Mouse (Mus musculus): ENCODE measurements around the gene Dnm3. TPM values are rescaled to one million over a fixed set of nuclear protein-coding genes. Genes with fewer than 3 reads are reported as not detected.

Dnm3 gene
- polyA plus RNA-seq, 1 experiment from 2014 or later: 8.3 TPM

- ATAC-seq (replicated peaks; ENCODE audit: low FRiP score, low read depth) (no peak), DNase-seq (ENCODE audit: low spot score) (no peak)
- Histone ChIP-seq H3K9me3 (replicated peaks; ENCODE audit: low read length) (no peaks in the 10 kb centered on the region), H3K4me2 (ENCODE audit: low read length) (no peak overlapping the region), H3K36me3 (ENCODE audit: insufficient read depth, low read length) (no peaks in the 10 kb centered on the region), H3K4me3 (replicated peaks; ENCODE audit: low read depth, low read length) (no peak overlapping the region), H3K4me1 (replicated peaks; ENCODE audit: insufficient read depth, low read length) (peaks cover 4% of the 10 kb centered on the region; the same call in 1 of the 2 replicates), H3K9ac (ENCODE audit: low read depth, low read length) (no peak overlapping the region), H3K27ac (no peak overlapping the region), H3K27me3 (ENCODE audit: insufficient read depth, low read length) (no peaks in the 10 kb centered on the region)
- 89% methylated on average over 6 of the region's 6 CpGs for WGBS
- no peak for TF ChIP-seq CTCF (IDR thresholded peaks at IDR 0.05; ENCODE audit: low read depth)
These were observed 21.0 kb downstream of the Dnm3 start for GRCm38 (mm10) chr1:162456861-162457260.

DNA sequence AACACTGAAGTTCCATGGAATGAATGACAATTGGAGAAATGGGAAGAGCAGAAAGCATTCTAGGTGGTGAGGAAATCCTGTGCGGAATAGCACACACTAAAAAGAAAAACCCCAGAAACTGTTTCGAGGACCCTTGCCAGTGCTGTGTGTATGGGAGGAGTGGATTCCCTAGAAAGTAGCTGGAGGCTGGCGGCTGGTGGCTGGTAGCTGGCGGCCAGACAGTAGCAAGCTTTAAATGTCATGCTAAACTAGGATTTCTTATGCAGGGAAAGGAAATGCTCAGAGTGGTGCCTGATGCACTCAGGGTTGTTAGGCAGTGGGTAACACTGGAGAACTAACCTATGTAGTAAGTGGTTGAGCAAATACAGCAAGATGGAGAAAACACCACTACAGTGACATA, 21.4 kb downstream of the Dnm3 start:
- Histone ChIP-seq H3K4me3 (replicated peaks; ENCODE audit: low read depth, low read length) (no peak overlapping the region), H3K4me2 (ENCODE audit: low read length) (no peak overlapping the region), H3K27me3 (ENCODE audit: insufficient read depth, low read length) (no peaks in the 10 kb centered on the region), H3K9ac (ENCODE audit: low read depth, low read length) (no peak overlapping the region), H3K36me3 (ENCODE audit: insufficient read depth, low read length) (no peaks in the 10 kb centered on the region), H3K4me1 (replicated peaks; ENCODE audit: insufficient read depth, low read length) (peaks cover 4% of the 10 kb centered on the region; the same call in 1 of the 2 replicates), H3K27ac (no peak overlapping the region), H3K9me3 (replicated peaks; ENCODE audit: low read length) (no peaks in the 10 kb centered on the region)
- DNase-seq (ENCODE audit: low spot score) (no peak), ATAC-seq (replicated peaks; ENCODE audit: low FRiP score, low read depth) (no peak)
- no peak for TF ChIP-seq CTCF (IDR thresholded peaks at IDR 0.05; ENCODE audit: low read depth)
- WGBS: 86% methylated on average over 4 of the region's 4 CpGs

GRCm38 (mm10) chr1:162453578-162453977, 24.3 kb downstream of the Dnm3 start:
- no peak overlapping the region for H3K4me3 ChIP-seq (replicated peaks; ENCODE audit: low read depth, low read length)
- H3K27ac ChIP-seq: peak overlapping the region; percentile 66; the same call in 1 of the 2 replicates
- H3K4me2 ChIP-seq (ENCODE audit: low read length): peak overlapping the region; percentile 24; the same call in 1 of the 2 replicates
- H3K9me3 ChIP-seq (replicated peaks; ENCODE audit: low read length): no peaks in the 10 kb centered on the region
- DNase-seq (ENCODE audit: low spot score) (peak; percentile 49), ATAC-seq (replicated peaks; ENCODE audit: low FRiP score, low read depth) (peak; percentile 82)
- 22% methylated on average over 8 of the region's 8 CpGs for WGBS
- no peak for TF ChIP-seq CTCF (IDR thresholded peaks at IDR 0.05; ENCODE audit: low read depth)
- H3K27me3 ChIP-seq (ENCODE audit: insufficient read depth, low read length): no peaks in the 10 kb centered on the region
- H3K36me3 ChIP-seq (ENCODE audit: insufficient read depth, low read length): no peaks in the 10 kb centered on the region
- no peak overlapping the region for H3K9ac ChIP-seq (ENCODE audit: low read depth, low read length)
- peaks cover 4% of the 10 kb centered on the region; the same call in 1 of the 2 replicates for H3K4me1 ChIP-seq (replicated peaks; ENCODE audit: insufficient read depth, low read length)

- no peak overlapping the region for H3K9ac ChIP-seq (ENCODE audit: low read depth, low read length)
- H3K4me2 ChIP-seq (ENCODE audit: low read length): no peak overlapping the region
- TF ChIP-seq CTCF (IDR thresholded peaks at IDR 0.05; ENCODE audit: low read depth): no peak
- H3K36me3 ChIP-seq (ENCODE audit: insufficient read depth, low read length): no peaks in the 10 kb centered on the region
- ATAC-seq (replicated peaks; ENCODE audit: low FRiP score, low read depth) (no peak), DNase-seq (ENCODE audit: low spot score) (no peak)
- H3K4me1 ChIP-seq (replicated peaks; ENCODE audit: insufficient read depth, low read length): peaks cover 4% of the 10 kb centered on the region; the same call in 1 of the 2 replicates
- no peak overlapping the region for H3K4me3 ChIP-seq (replicated peaks; ENCODE audit: low read depth, low read length)
- WGBS: 59% methylated on average over 6 of the region's 6 CpGs
- no peaks in the 10 kb centered on the region for H3K27me3 ChIP-seq (ENCODE audit: insufficient read depth, low read length)
- H3K27ac ChIP-seq: peak overlapping the region; percentile 66; the same call in 1 of the 2 replicates
- H3K9me3 ChIP-seq (replicated peaks; ENCODE audit: low read length): no peaks in the 10 kb centered on the region
These were observed 24.8 kb downstream of the Dnm3 start for GRCm38 (mm10) chr1:162453030-162453429.

- no peaks in the 10 kb centered on the region for H3K9me3 ChIP-seq (replicated peaks; ENCODE audit: low read length)
- 69% methylated on average over 3 of the region's 3 CpGs for WGBS
- no peaks in the 10 kb centered on the region for H3K27me3 ChIP-seq (ENCODE audit: insufficient read depth, low read length)
- TF ChIP-seq CTCF (IDR thresholded peaks at IDR 0.05; ENCODE audit: low read depth): no peak
- ATAC-seq (replicated peaks; ENCODE audit: low FRiP score, low read depth): no peak
- H3K27ac ChIP-seq: no peak overlapping the region
- peaks cover 4% of the 10 kb centered on the region; the same call in 1 of the 2 replicates for H3K4me1 ChIP-seq (replicated peaks; ENCODE audit: insufficient read depth, low read length)
- no peak overlapping the region for H3K4me2 ChIP-seq (ENCODE audit: low read length)
- no peak for DNase-seq (ENCODE audit: low spot score)
- H3K36me3 ChIP-seq (ENCODE audit: insufficient read depth, low read length): no peaks in the 10 kb centered on the region
- no peak overlapping the region for H3K9ac ChIP-seq (ENCODE audit: low read depth, low read length)
- H3K4me3 ChIP-seq (replicated peaks; ENCODE audit: low read depth, low read length): no peak overlapping the region
These were observed 28.5 kb downstream of the Dnm3 start for GRCm38 (mm10) chr1:162449161-162449909.

DNA sequence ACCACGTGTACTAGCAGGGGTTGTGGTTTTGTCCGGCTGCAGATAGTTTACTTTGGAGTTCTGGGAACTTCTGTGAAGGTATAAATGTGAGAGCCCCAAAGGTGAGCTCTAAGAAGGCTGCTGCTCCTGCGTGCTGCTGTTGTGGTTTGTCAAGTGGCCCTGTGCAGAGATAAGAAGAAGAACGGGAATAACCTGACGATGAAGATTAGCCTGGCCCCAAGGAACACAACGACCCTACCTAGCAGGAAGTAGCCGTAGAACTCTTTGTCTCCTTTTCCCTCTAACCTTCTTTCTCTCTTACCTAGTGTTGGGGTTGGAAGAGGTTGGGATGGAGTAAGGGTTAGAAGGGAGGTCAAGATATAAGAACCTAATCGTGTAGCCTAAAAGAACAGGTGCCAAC, 33.0 kb downstream of the Dnm3 start:
- no peak overlapping the region for H3K4me3 ChIP-seq (replicated peaks; ENCODE audit: low read depth, low read length)
- H3K9me3 ChIP-seq (replicated peaks; ENCODE audit: low read length): no peaks in the 10 kb centered on the region
- no peaks in the 10 kb centered on the region for H3K4me1 ChIP-seq (replicated peaks; ENCODE audit: insufficient read depth, low read length)
- no peaks in the 10 kb centered on the region for H3K36me3 ChIP-seq (ENCODE audit: insufficient read depth, low read length)
- H3K9ac ChIP-seq (ENCODE audit: low read depth, low read length): no peak overlapping the region
- ATAC-seq (replicated peaks; ENCODE audit: low FRiP score, low read depth) (no peak), DNase-seq (ENCODE audit: low spot score) (no peak)
- H3K27me3 ChIP-seq (ENCODE audit: insufficient read depth, low read length): no peaks in the 10 kb centered on the region
- TF ChIP-seq CTCF (IDR thresholded peaks at IDR 0.05; ENCODE audit: low read depth): no peak
- H3K4me2 ChIP-seq (ENCODE audit: low read length): no peak overlapping the region
- no peak overlapping the region for H3K27ac ChIP-seq
- WGBS: 78% methylated on average over 8 of the region's 8 CpGs

Data from kidney, postnatal 0 days (tissue).